Mouse (Mus musculus): ENCODE results near the gene Cilp.

- TF ChIP-seq CTCF (IDR thresholded peaks at IDR 0.05; ENCODE audit: low read depth, low read length) (no peak), POLR2A (IDR thresholded peaks at IDR 0.05; ENCODE audit: borderline replicate concordance, low read depth, low read length) (no peak)
Observed at GRCm38 (mm10) chr9:65247502-65248376, 17.2 kb upstream of the Cilp start.

All from bone marrow macrophage, adult 2 months (primary cell).